Mouse (Mus musculus) gastrocnemius, adult 18-20 months (tissue): ENCODE results near the gene Hdac5. TPM values are rescaled to one million over a fixed set of nuclear protein-coding genes. Genes with fewer than 3 reads are reported as not detected.
"Not testable (repeated sequence)": the region's sequence is repeated elsewhere in the genome, so short reads cannot be mapped to it uniquely, and the experiment has no call there.

Source experiments
- DNase-seq: peaks from one replicate; pipeline ENCODE4 v3.0.0; 2021; ENCODE audit warnings: low spot score
- total RNA-seq, 2 experiments: library from RNA; stranded (reverse); gene quantifications; 2 replicates each; pipeline ENCODE4 v1.2.3; 2021

The Hdac5 gene
- total RNA-seq, 2 experiments from 2014 or later, result 73.6 to 104 TPM

GRCm38 (mm10) chr11:102185677-102186076 lies 44.3 kb downstream of the Hdac5 start:
- DNase-seq, result no peak

GRCm38 (mm10) chr11:102184646-102185495 lies 45.1 kb downstream of the Hdac5 start, which contains the start of gene Lsm12:
Gene Lsm12 (minus strand): TSS chr11:102185296.
- peak; percentile 96 for DNase-seq

DNA sequence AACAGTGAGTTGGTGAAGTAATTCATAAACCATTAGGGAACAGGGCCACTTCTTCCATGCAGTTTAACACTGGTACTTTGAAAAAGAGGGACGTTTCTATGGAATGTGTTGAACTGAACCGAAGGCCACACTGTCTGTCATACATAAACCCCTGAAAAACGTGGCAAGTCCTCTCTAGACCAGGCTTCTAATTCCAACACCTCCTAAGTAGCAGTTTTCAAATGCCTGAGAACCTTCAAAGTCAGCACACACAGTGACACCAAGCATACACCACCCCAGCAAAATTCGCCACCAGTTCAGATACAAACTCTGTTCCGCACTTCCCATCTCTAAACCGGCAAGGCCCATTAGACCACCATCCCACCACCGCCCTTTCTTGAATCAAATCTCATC lies 45.7 kb downstream of the Hdac5 start:
- no peak for DNase-seq

- no peak for DNase-seq
Observed at GRCm38 (mm10) chr11:102179836-102180235, 50.1 kb downstream of the Hdac5 start.

DNA sequence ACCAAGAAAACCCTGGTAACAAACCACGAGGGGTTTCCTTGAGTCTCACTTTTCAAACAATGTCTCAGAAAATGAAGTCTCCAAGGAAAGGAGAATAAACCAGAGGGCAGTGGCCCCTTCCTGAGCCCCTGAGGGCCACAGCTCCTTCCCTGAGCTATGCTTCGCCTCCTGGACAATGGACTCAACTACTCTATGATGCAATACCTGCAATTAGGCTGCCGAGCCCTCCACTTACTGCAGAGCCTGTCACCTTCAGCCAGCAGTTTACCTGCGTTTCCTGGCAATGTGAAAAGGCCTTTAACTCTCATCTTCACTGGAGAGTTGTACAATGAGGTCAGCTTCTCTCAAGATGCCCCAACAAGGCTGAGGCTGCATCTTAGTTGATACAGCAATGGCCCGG lies 61.3 kb downstream of the Hdac5 start:
- no peak for DNase-seq

DNA sequence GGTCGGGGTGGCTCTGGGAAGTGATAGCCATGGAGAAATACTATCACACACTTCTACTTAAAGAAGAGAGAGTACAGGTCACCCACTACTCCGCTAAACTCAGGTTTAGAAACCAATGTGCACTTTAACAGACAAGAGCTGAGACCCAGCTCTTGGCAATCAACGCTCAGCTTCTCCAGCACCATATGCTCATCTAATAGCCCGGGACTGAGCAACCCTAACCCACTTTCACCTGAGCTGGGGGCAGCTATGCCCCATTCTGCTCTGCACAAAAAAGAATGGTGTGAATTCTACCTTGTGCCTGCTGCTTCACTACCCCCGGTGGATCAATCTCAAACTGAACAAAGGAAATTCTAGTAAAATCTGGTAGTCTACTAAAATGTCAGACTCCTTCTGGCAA lies 62.4 kb downstream of the Hdac5 start:
- no peak for DNase-seq

DNA sequence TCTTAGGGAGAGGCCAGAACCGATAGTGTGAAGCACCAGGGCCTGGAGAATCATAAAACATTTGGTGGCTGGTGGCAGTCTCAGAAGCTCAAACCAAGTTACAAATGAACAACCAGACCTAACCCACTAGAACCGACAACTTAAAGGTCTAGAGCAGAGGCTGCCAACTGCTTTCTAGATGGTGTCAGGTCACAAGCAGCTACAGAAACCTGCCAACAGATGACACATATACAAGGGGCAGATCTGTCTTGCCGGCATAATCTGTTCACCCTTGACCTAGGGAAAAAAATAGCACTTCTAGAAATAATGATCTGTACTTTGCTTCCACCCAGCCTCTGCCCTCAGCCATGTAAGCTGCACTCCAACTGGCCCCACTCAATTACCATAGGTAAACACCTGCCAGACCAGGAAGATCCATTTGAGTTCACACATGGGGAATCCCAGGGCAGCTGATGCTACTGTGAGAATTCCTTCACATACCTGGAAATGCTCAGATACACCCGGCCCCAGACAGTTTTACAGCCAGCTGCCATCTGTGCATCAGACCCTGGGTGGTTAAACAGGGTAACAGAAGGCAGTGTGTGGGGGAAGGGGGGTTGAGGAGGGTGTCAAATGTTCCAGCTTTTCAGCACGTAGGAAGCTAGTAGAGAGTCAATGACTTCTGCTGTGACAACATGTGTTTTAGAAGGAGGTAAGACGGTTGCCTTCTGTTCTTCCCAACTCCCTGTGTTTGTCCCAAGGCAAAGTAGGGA lies 63.8 kb downstream of the Hdac5 start:
- DNase-seq, result peak; percentile 54

- peak; percentile 21 for DNase-seq
Observed at GRCm38 (mm10) chr11:102159781-102160180, 70.2 kb downstream of the Hdac5 start.

DNA sequence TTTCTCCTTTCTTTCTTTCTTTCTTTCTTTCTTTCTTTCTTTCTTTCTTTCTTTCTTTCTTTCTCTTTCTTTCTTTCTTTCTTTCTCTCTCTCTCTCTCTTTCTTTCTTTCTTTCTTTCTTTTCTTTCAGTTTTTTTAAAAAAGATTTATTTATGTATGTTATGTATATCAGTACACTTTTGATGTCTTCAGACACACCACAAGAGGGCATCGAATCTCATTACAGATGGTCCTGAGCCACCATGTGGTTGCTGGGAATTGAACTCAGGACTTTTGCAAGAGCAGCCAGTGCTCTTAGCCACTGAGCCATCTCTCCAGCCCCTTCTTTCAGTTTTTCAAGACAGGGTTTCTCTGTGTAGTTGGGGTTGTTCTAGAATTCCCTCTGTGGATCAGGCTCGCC lies 71.9 kb downstream of the Hdac5 start:
- DNase-seq, result not testable (repeated sequence)

DNA sequence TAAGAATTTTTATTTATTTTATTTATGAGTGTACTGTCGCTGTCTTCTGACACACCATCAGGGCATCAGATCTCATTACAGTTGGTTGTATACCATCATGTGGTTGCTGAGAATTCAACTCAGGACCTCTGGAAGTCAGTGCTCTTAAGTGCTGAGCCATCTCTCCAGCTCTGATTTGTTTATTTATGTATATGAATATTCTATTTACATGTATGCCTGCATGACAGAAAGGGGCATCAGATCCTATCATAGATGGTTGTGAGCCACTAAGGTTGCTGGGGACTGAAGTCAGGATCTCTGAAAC lies 73.2 kb downstream of the Hdac5 start:
- DNase-seq, result no peak

- DNase-seq, result peak; percentile 95
Observed at GRCm38 (mm10) chr11:102156039-102156785, 73.8 kb downstream of the Hdac5 start, which contains the start of gene Tmem101. Gene Tmem101 (minus strand): TSS chr11:102156404.

DNA sequence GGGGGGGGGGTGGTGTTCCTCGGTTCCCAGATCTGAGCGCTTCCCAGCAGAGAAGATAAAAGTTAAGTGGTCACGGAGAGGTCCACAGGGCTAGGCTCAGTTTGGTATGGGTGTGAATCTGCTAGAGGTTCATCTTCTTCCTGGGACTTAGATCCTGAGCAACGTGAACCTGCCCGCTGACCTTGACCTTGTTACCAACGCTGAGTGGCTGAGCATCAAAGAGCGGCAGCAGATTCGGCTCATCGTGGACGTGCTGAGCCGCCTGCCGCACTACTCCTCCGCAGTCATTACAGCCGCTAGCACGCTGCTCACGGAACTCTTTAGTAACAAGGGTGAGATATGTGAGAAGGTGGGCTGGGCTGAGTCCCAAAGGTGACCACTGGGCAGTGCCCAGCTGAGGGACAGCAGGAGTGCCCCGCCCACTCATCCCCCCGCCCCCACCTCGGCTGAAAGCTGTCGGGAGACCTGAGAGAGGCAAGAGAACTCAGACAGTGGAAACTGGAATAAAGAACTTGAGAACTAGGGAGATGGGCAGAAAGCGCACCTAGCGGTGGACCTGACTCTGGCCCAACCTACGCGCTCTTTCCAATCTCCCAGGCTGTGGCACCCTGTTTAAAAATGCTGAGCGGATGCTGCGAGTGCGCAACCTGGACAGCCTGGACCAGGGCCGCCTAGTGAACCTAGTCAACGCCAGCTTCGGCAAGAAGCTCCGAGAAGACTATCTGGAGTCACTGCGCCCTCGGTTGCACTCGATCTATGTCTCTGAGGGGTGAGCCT lies 82.6 kb downstream of the Hdac5 start:
- no peak for DNase-seq

DNA sequence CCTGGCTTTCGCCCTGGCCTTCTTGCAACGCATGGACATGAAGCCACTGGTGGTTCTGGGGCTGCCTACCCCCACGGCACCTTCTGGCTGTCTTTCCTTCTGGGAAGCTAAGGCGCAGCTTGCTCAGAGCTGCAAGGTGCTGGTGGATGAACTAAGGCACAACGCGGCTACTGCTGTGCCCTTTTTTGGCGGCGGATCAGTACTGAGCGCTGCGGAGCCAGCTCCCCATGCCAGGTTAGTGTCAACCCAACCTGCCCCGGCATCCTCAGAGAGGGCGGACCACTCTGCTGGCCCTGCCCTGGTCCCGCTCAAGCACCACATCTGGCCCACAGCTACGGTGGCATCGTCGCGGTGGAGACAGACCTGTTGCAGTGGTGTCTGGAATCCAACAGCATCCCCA lies 83.4 kb downstream of the Hdac5 start:
- no peak for DNase-seq

GRCm38 (mm10) chr11:102146005-102146404 lies 84.0 kb downstream of the Hdac5 start:
- DNase-seq, result no peak

- no peak for DNase-seq
Observed at GRCm38 (mm10) chr11:102145471-102146001, 84.4 kb downstream of the Hdac5 start, which contains the start of gene Nags. Gene Nags (plus strand): TSS chr11:102145513.

GRCm38 (mm10) chr11:102144957-102145470 lies 85.0 kb downstream of the Hdac5 start:
- DNase-seq, result no peak
